Mouse (Mus musculus): ENCODE data around the gene Gpr180. TPM values are rescaled to one million over a fixed set of nuclear protein-coding genes. Genes with fewer than 3 reads are reported as not detected.
"Not testable (repeated sequence)": the region's sequence is repeated elsewhere in the genome, so short reads cannot be mapped to it uniquely, and the experiment has no call there.

The Gpr180 gene
- polyA plus RNA-seq, 1 experiment from 2014 or later, result 47.5 TPM

GRCm38 (mm10) chr14:118131472-118131871 is 5.5 kb upstream of the Gpr180 start:
- Histone ChIP-seq H3K4me3 (peak overlapping the region; percentile 66), H3K27ac (replicated peaks) (no peak overlapping the region), H3K27me3 (no peaks in the 10 kb centered on the region), H3K4me1 (replicated peaks) (peaks cover 21% of the 10 kb centered on the region), H3K36me3 (peaks cover 18% of the 10 kb centered on the region), H3K4me2 (peak overlapping the region; percentile 75), H3K9ac (peak overlapping the region; percentile 70; the same call in 1 of the 2 replicates), H3K9me3 (no peaks in the 10 kb centered on the region)
- WGBS, result 80% methylated on average over 7 of the region's 7 CpGs
- no peak for ATAC-seq (ENCODE audit: low FRiP score, low read depth)

GRCm38 (mm10) chr14:118131931-118132641 is 4.9 kb upstream of the Gpr180 start:
- peak; percentile 23; the same call in 1 of the 2 replicates for ATAC-seq (ENCODE audit: low FRiP score, low read depth)
- no peaks in the 10 kb centered on the region for H3K27me3 ChIP-seq
- H3K9me3 ChIP-seq, result no peaks in the 10 kb centered on the region
- peaks cover 22% of the 10 kb centered on the region for H3K4me1 ChIP-seq (replicated peaks)
- H3K9ac ChIP-seq, result peak overlapping the region; percentile 70
- peaks cover 16% of the 10 kb centered on the region for H3K36me3 ChIP-seq
- peak overlapping the region; percentile 75 for H3K4me2 ChIP-seq
- peak overlapping the region; percentile 66 for H3K4me3 ChIP-seq
- WGBS, result 11% methylated on average over 21 of the region's 21 CpGs
- peak overlapping the region; percentile 63 for H3K27ac ChIP-seq (replicated peaks)

- Histone ChIP-seq H3K4me1 (replicated peaks) (peaks cover 23% of the 10 kb centered on the region), H3K27me3 (no peaks in the 10 kb centered on the region), H3K9ac (peak within 1 kb of the TSS; percentile 70), H3K9me3 (no peaks in the 10 kb centered on the region), H3K36me3 (peaks cover 11% of the 10 kb centered on the region), H3K27ac (replicated peaks) (peak within 1 kb of the TSS; percentile 63), H3K4me2 (peak within 1 kb of the TSS; percentile 75), H3K4me3 (peak within 1 kb of the TSS; percentile 66)
- under 1% methylated on average over 28 of the region's 28 CpGs for WGBS
- ATAC-seq (ENCODE audit: low FRiP score, low read depth), result peak; percentile 84
These were observed 4.3 kb upstream of the Gpr180 start, which contains the start of gene Tgds for GRCm38 (mm10) chr14:118132642-118132977. Tgds (minus strand) TSS chr14:118132755.

GRCm38 (mm10) chr14:118137487-118137886 is 529 bp downstream of the Gpr180 start:
- Histone ChIP-seq H3K27ac (replicated peaks) (peak overlapping the region; percentile 79), H3K9ac (peak overlapping the region; percentile 78), H3K4me1 (replicated peaks) (peaks cover 22% of the 10 kb centered on the region), H3K36me3 (peaks cover 18% of the 10 kb centered on the region), H3K4me3 (peak overlapping the region; percentile 79), H3K27me3 (no peaks in the 10 kb centered on the region), H3K4me2 (peak overlapping the region; percentile 84), H3K9me3 (no peaks in the 10 kb centered on the region)
- ATAC-seq (ENCODE audit: low FRiP score, low read depth), result peak; percentile 17; the same call in 1 of the 2 replicates
- WGBS, result 1% methylated on average over 13 of the region's 13 CpGs

- 96% methylated on average over 5 of the region's 5 CpGs for WGBS
- no peak for ATAC-seq (ENCODE audit: low FRiP score, low read depth)
- no peaks in the 10 kb centered on the region for H3K27me3 ChIP-seq
- H3K4me3 ChIP-seq, result no peak overlapping the region
- H3K27ac ChIP-seq (replicated peaks), result no peak overlapping the region
- H3K9ac ChIP-seq, result no peak overlapping the region
- H3K4me1 ChIP-seq (replicated peaks), result peaks cover 12% of the 10 kb centered on the region
- H3K4me2 ChIP-seq, result no peak overlapping the region
- no peaks in the 10 kb centered on the region for H3K9me3 ChIP-seq
- H3K36me3 ChIP-seq, result peaks cover 18% of the 10 kb centered on the region
These were observed 5.3 kb downstream of the Gpr180 start for GRCm38 (mm10) chr14:118142283-118142682.

GRCm38 (mm10) chr14:118148046-118148445 is 11.1 kb downstream of the Gpr180 start:
- Histone ChIP-seq H3K27me3 (no peaks in the 10 kb centered on the region), H3K36me3 (no peaks in the 10 kb centered on the region), H3K4me2 (no peak overlapping the region), H3K4me3 (no peak overlapping the region), H3K9ac (no peak overlapping the region), H3K4me1 (replicated peaks) (no peaks in the 10 kb centered on the region), H3K9me3 (no peaks in the 10 kb centered on the region), H3K27ac (replicated peaks) (no peak overlapping the region)
- no peak for ATAC-seq (ENCODE audit: low FRiP score, low read depth)
- WGBS, result 92% methylated on average over 13 of the region's 13 CpGs

GRCm38 (mm10) chr14:118148554-118148953 is 11.6 kb downstream of the Gpr180 start:
- WGBS, result 70% methylated on average over 10 of the region's 10 CpGs
- no peak overlapping the region for H3K9ac ChIP-seq

GRCm38 (mm10) chr14:118150656-118151551 is 13.9 kb downstream of the Gpr180 start:
- no peak overlapping the region for H3K4me2 ChIP-seq
- H3K27ac ChIP-seq (replicated peaks), result no peak overlapping the region
- H3K36me3 ChIP-seq, result 0 out of 2 replicates have a peak, but pooled peaks cover 8% of the 10 kb centered on the region
- ATAC-seq (ENCODE audit: low FRiP score, low read depth), result no peak
- no peak overlapping the region for H3K9ac ChIP-seq
- no peaks in the 10 kb centered on the region for H3K4me1 ChIP-seq (replicated peaks)
- H3K4me3 ChIP-seq, result no peak overlapping the region
- no peaks in the 10 kb centered on the region for H3K27me3 ChIP-seq
- 93% methylated on average over 26 of the region's 26 CpGs for WGBS
- no peaks in the 10 kb centered on the region for H3K9me3 ChIP-seq

More at GRCm38 (mm10) chr14:118148554-118148953, 11.6 kb downstream of the Gpr180 start:
- no peak for ATAC-seq (ENCODE audit: low FRiP score, low read depth)
- H3K4me2 ChIP-seq, result no peak overlapping the region
- H3K4me3 ChIP-seq, result no peak overlapping the region
- H3K27me3 ChIP-seq, result no peaks in the 10 kb centered on the region
- no peaks in the 10 kb centered on the region for H3K9me3 ChIP-seq
- no peaks in the 10 kb centered on the region for H3K36me3 ChIP-seq
- no peak overlapping the region for H3K27ac ChIP-seq (replicated peaks)
- H3K4me1 ChIP-seq (replicated peaks), result no peaks in the 10 kb centered on the region

GRCm38 (mm10) chr14:118151651-118152293 is 14.8 kb downstream of the Gpr180 start:
- H3K9ac ChIP-seq, result no peak overlapping the region
- no peak overlapping the region for H3K4me3 ChIP-seq
- no peak for ATAC-seq (ENCODE audit: low FRiP score, low read depth)
- no peaks in the 10 kb centered on the region for H3K27me3 ChIP-seq
- WGBS, result 85% methylated on average over 5 of the region's 5 CpGs
- H3K27ac ChIP-seq (replicated peaks), result no peak overlapping the region
- H3K4me1 ChIP-seq (replicated peaks), result no peaks in the 10 kb centered on the region
- no peak overlapping the region for H3K4me2 ChIP-seq
- H3K36me3 ChIP-seq, result 0 out of 2 replicates have a peak, but pooled peaks cover 8% of the 10 kb centered on the region
- H3K9me3 ChIP-seq, result no peaks in the 10 kb centered on the region

GRCm38 (mm10) chr14:118152294-118152651 is 15.3 kb downstream of the Gpr180 start:
- no peaks in the 10 kb centered on the region for H3K9me3 ChIP-seq
- H3K9ac ChIP-seq, result no peak overlapping the region
- no peak overlapping the region for H3K4me2 ChIP-seq
- no peak overlapping the region for H3K4me3 ChIP-seq
- no peak overlapping the region for H3K27ac ChIP-seq (replicated peaks)
- H3K27me3 ChIP-seq, result no peaks in the 10 kb centered on the region
- H3K36me3 ChIP-seq, result 0 out of 2 replicates have a peak, but pooled peaks cover 8% of the 10 kb centered on the region
- H3K4me1 ChIP-seq (replicated peaks), result no peaks in the 10 kb centered on the region
- 96% methylated on average over 8 of the region's 8 CpGs for WGBS
- no peak for ATAC-seq (ENCODE audit: low FRiP score, low read depth)

- not testable (repeated sequence) for H3K4me2 ChIP-seq; H3K9me3 ChIP-seq; ATAC-seq (ENCODE audit: low FRiP score, low read depth); H3K9ac ChIP-seq; H3K27me3 ChIP-seq; H3K4me1 ChIP-seq (replicated peaks); H3K4me3 ChIP-seq; H3K27ac ChIP-seq (replicated peaks)
- peaks cover 25% of the 10 kb centered on the region for H3K36me3 ChIP-seq
- WGBS, result 92% methylated on average over 16 of the region's 16 CpGs
These were observed 19.1 kb downstream of the Gpr180 start for GRCm38 (mm10) chr14:118156056-118156455.
